Mouse (Mus musculus): ENCODE results near the gene Sipa1l1.

GRCm38 (mm10) chr12:82427416-82427815 lies 258.3 kb downstream of the Sipa1l1 start:
- TF ChIP-seq MAFK (IDR thresholded peaks at IDR 0.05; ENCODE audit: insufficient read depth, low read depth, low read length) (no peak), CHD2 (IDR thresholded peaks at IDR 0.05; ENCODE audit: low read depth, low read length) (no peak), HCFC1 (IDR thresholded peaks at IDR 0.05; ENCODE audit: borderline replicate concordance, insufficient read depth, low read length) (no peak), ZNF384 (IDR thresholded peaks at IDR 0.05; ENCODE audit: low read depth, low read length) (no peak)

Measured in ES-E14 (cell line).